In genomic region chr17:57262901-57263550, GRCm38 (mm10) we compare ENCODE assay signal across 19 mouse cellular contexts. TPM values are rescaled to one million over a fixed set of nuclear protein-coding genes. Genes with fewer than 3 reads are reported as not detected.
DNase-seq lines count a peak whose midpoint lies in the region; ATAC-seq lines count a peak whose summit lies in the region.
"Had no signal": no experiment of that assay in that cellular context is flagged by ENCODE, and none has a peak within 500 bp of the region (broad histone marks: within the 10 kb centered on the region; RNA-seq: fewer than 3 reads in every experiment).

No protein-coding gene starts in this region.

- H3K36me3 ChIP-seq in heart, embryonic 11.5 days (ENCODE audit: control insufficient read depth, insufficient read depth, low read length): peaks cover 24% of the 10 kb centered on the region
- H3K36me3 ChIP-seq in midbrain, embryonic 11.5 days (ENCODE audit: control insufficient read depth, insufficient read depth, low read length): 0 out of 2 replicates have a peak, but pooled peaks cover 3% of the 10 kb centered on the region
- H3K36me3 ChIP-seq in midbrain, embryonic 13.5 days: peaks cover 42% of the 10 kb centered on the region

- no peak for ATAC-seq in heart, embryonic 11.5 days (replicated peaks; ENCODE audit: insufficient number of reproducible peaks, low FRiP score, low TSS enrichment)
- ATAC-seq in midbrain, embryonic 11.5 days (ENCODE audit: low FRiP score): no peak
- ATAC-seq in midbrain, embryonic 13.5 days: no peak
- ATAC-seq: forebrain, embryonic 13.5 days; forebrain, embryonic 16.5 days had no signal

- no peak overlapping the region for H3K9ac ChIP-seq in heart, embryonic 11.5 days (ENCODE audit: low read depth, low read length)
- no peak overlapping the region for H3K9ac ChIP-seq in midbrain, embryonic 11.5 days (ENCODE audit: low read length)
- H3K9ac ChIP-seq in midbrain, embryonic 13.5 days (replicated peaks): no peak overlapping the region
- H3K9ac ChIP-seq: embryonic facial prominence, embryonic 13.5 days; embryonic facial prominence, embryonic 15.5 days; forebrain, embryonic 13.5 days had no signal

- no peaks in the 10 kb centered on the region for H3K27me3 ChIP-seq in heart, embryonic 11.5 days (ENCODE audit: control insufficient read depth, insufficient read depth, low read length)
- no peaks in the 10 kb centered on the region for H3K27me3 ChIP-seq in midbrain, embryonic 11.5 days (ENCODE audit: control insufficient read depth, insufficient read depth, low read length)
- no peaks in the 10 kb centered on the region for H3K27me3 ChIP-seq in midbrain, embryonic 13.5 days
- H3K27me3 ChIP-seq: embryonic facial prominence, embryonic 13.5 days; embryonic facial prominence, embryonic 15.5 days; forebrain, embryonic 13.5 days had no signal

- 0 out of 2 replicates have a peak, but pooled peaks cover 3% of the 10 kb centered on the region for H3K4me1 ChIP-seq in heart, embryonic 11.5 days (ENCODE audit: control insufficient read depth, insufficient read depth, low read length)
- H3K4me1 ChIP-seq in midbrain, embryonic 11.5 days (ENCODE audit: control insufficient read depth, insufficient read depth, low read length): no peaks in the 10 kb centered on the region
- no peaks in the 10 kb centered on the region for H3K4me1 ChIP-seq in midbrain, embryonic 13.5 days (replicated peaks)

- no peaks in the 10 kb centered on the region for H3K9me3 ChIP-seq in heart, embryonic 11.5 days (replicated peaks; ENCODE audit: control insufficient read depth, low read length)
- H3K9me3 ChIP-seq in midbrain, embryonic 11.5 days (ENCODE audit: control insufficient read depth, low read length): no peaks in the 10 kb centered on the region
- no peaks in the 10 kb centered on the region for H3K9me3 ChIP-seq in midbrain, embryonic 13.5 days
- H3K9me3 ChIP-seq: embryonic facial prominence, embryonic 13.5 days; embryonic facial prominence, embryonic 15.5 days; forebrain, embryonic 10.5 days; forebrain, embryonic 13.5 days had no signal

- peak; percentile 21 for DNase-seq in cerebellum, adult 9-11 months
- no peak for DNase-seq in cerebellum, postnatal 14 days
- peak; percentile 89 for DNase-seq in heart, adult 11 months
- peak; percentile 49 for DNase-seq in midbrain, embryonic 11.5 days (ENCODE audit: low spot score, missing footprints)
- DNase-seq: adrenal gland, adult 8-10 months; cerebellum, adult 11 months; cerebellum, adult 8-10 months; cerebellum, postnatal 10 days; cerebellum, postnatal 36 days; embryo, embryonic 11 days had no signal

- no peak overlapping the region for H3K27ac ChIP-seq in heart, embryonic 11.5 days (ENCODE audit: low read depth, low read length)
- H3K27ac ChIP-seq in midbrain, embryonic 11.5 days (ENCODE audit: low read depth, low read length): no peak overlapping the region
- no peak overlapping the region for H3K27ac ChIP-seq in midbrain, embryonic 13.5 days
- H3K27ac ChIP-seq: embryonic facial prominence, embryonic 13.5 days; embryonic facial prominence, embryonic 15.5 days; forebrain, embryonic 10.5 days; forebrain, embryonic 13.5 days had no signal

- no peak overlapping the region for H3K4me3 ChIP-seq in heart, embryonic 11.5 days (ENCODE audit: low read depth, low read length)
- H3K4me3 ChIP-seq in midbrain, embryonic 11.5 days (ENCODE audit: low read depth, low read length): no peak overlapping the region
- H3K4me3 ChIP-seq in midbrain, embryonic 13.5 days (replicated peaks): no peak overlapping the region
- H3K4me3 ChIP-seq: embryonic facial prominence, embryonic 13.5 days; embryonic facial prominence, embryonic 15.5 days; erythroblast, embryonic 14.5 days; forebrain, embryonic 10.5 days; forebrain, embryonic 13.5 days had no signal

- H3K4me2 ChIP-seq in heart, embryonic 11.5 days: no peak overlapping the region
- H3K4me2 ChIP-seq in midbrain, embryonic 11.5 days: no peak overlapping the region
- H3K4me2 ChIP-seq in midbrain, embryonic 13.5 days (replicated peaks): no peak overlapping the region
- H3K4me2 ChIP-seq: embryonic facial prominence, embryonic 13.5 days; embryonic facial prominence, embryonic 15.5 days; forebrain, embryonic 13.5 days had no signal

- 87% methylated on average over 17 of the region's 17 CpGs for WGBS in heart, embryonic 11.5 days (ENCODE audit: insufficient replicate concordance)
- WGBS in midbrain, embryonic 11.5 days: 91% methylated on average over 17 of the region's 17 CpGs
- WGBS in midbrain, embryonic 13.5 days: 92% methylated on average over 17 of the region's 17 CpGs

RNA-seq across cellular contexts. Expression of gene Trip10, which starts 13.8 kb away (rescaled TPM):
- 35.1 and 36.9 TPM in 2 replicates for polyA plus RNA-seq in heart, embryonic 11.5 days (2014; fragmentation: Nextera tagmentation; extraction: Ambion mirVana)
- 21.2 and 23.6 TPM in 2 replicates for polyA plus RNA-seq in midbrain, embryonic 11.5 days (2014; fragmentation: Nextera tagmentation; extraction: Ambion mirVana)
- 12.3 and 13.7 TPM in 2 replicates for polyA plus RNA-seq in midbrain, embryonic 13.5 days (2015; fragmentation: Nextera tagmentation; extraction: Ambion mirVana)

RNA-seq across cellular contexts. Expression of gene Gpr108, which starts 14.8 kb away (rescaled TPM):
- polyA plus RNA-seq in heart, embryonic 11.5 days (2014; fragmentation: Nextera tagmentation; extraction: Ambion mirVana): 24.0 and 24.7 TPM in 2 replicates
- polyA plus RNA-seq in midbrain, embryonic 11.5 days (2014; fragmentation: Nextera tagmentation; extraction: Ambion mirVana): 19.7 and 24.5 TPM in 2 replicates
- 19.6 and 20.6 TPM in 2 replicates for polyA plus RNA-seq in midbrain, embryonic 13.5 days (2015; fragmentation: Nextera tagmentation; extraction: Ambion mirVana)

RNA-seq across cellular contexts. Expression of gene Vav1, which starts 15.9 kb away (rescaled TPM):
- 1.7 and 2.2 TPM in 2 replicates for polyA plus RNA-seq in heart, embryonic 11.5 days (2014; fragmentation: Nextera tagmentation; extraction: Ambion mirVana)
- polyA plus RNA-seq in midbrain, embryonic 11.5 days (2014; fragmentation: Nextera tagmentation; extraction: Ambion mirVana): 1.8 and 2.3 TPM in 2 replicates
- 1.2 and 1.3 TPM in 2 replicates for polyA plus RNA-seq in midbrain, embryonic 13.5 days (2015; fragmentation: Nextera tagmentation; extraction: Ambion mirVana)
- polyA plus RNA-seq: C2C12 had no signal

RNA-seq across cellular contexts. Expression of gene C3, which starts 35.1 kb away (rescaled TPM):
- 1.3 and 1.6 TPM in 2 replicates for polyA plus RNA-seq in heart, embryonic 11.5 days (2014; fragmentation: Nextera tagmentation; extraction: Ambion mirVana)
- 0.19 and 0.68 TPM in 2 replicates for polyA plus RNA-seq in midbrain, embryonic 11.5 days (2014; fragmentation: Nextera tagmentation; extraction: Ambion mirVana)
- 0.34 and 1.1 TPM in 2 replicates for polyA plus RNA-seq in midbrain, embryonic 13.5 days (2015; fragmentation: Nextera tagmentation; extraction: Ambion mirVana)

Comparison
In these comparisons a context has a peak if more than half of its experiments do, and no peak if none do; other contexts are left out.
1. DNase-seq: peak in cerebellum, adult 9-11 months (single experiment), heart, adult 11 months (single experiment) and midbrain, embryonic 11.5 days (single experiment); none in cerebellum, postnatal 14 days (0 of 2).